Mouse (Mus musculus): ENCODE data around the gene Olfr1105. TPM values are rescaled to one million over a fixed set of nuclear protein-coding genes. Genes with fewer than 3 reads are reported as not detected.

Olfr1105 gene
- not detected in 2 replicates for polyA plus RNA-seq (2011; ENCODE audit: insufficient read length, low read depth, missing spikeins)

DNA sequence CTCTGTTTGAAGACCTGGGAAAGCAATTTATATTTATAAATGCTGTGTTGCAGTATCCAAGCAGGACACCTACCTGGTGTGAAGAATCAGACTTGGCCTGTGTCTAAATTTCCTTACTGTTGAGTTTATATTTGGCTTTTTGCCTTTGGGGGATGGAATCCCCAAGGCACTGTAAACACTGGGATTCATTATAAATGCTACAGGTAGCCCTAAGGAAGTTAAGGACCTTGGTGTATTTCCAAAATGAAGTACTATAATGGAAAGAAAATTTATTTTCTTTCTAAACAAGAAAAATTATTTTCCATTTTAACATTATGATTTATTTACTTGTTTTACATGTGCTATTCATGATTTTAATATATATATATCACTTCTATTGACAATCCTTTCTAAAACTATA is at the start of gene Olfr1105:
Olfr1105 (minus strand) TSS at position 101 of the 400 bp plus-strand sequence.
- TF ChIP-seq CTCF (IDR thresholded peaks at IDR 0.05; ENCODE audit: borderline replicate concordance, insufficient read depth, low read length) (no peak), POLR2A (IDR thresholded peaks at IDR 0.05; ENCODE audit: low read depth, low read length) (no peak)
- no peak within 1 kb of the TSS for H3K27ac ChIP-seq (ENCODE audit: insufficient read depth, low read length)
- H3K4me1 ChIP-seq (ENCODE audit: control insufficient read depth, insufficient read depth, low read length) = no peaks in the 10 kb centered on the region
- no peak within 1 kb of the TSS for H3K4me3 ChIP-seq (ENCODE audit: insufficient read depth, low read length)

DNA sequence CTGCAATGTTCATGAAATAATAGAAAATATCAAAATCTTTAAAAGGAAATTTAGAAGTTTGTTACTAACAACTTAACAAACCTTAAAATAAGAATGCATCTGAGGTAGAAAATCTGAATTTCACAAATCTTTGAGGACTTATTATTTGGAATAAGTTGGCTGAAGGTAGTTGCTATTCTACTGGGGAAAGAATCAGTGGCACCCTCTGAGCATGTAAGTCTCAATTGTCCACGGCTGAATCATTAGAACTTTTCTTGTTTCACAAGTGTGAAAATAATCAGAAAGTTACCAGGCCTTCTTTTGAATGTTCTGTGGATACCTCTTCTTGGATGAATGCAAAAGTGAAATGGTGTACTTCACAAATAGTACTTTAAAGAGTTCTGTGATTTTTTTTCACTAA is 39.4 kb upstream of the Olfr1105 start, which contains the start of gene Olfr1107:
Olfr1107 (minus strand) TSS at position 101 of the 400 bp plus-strand sequence.
- Histone ChIP-seq H3K4me1 (ENCODE audit: control insufficient read depth, insufficient read depth, low read length) (no peaks in the 10 kb centered on the region), H3K27ac (ENCODE audit: insufficient read depth, low read length) (no peak within 1 kb of the TSS), H3K4me3 (ENCODE audit: insufficient read depth, low read length) (no peak within 1 kb of the TSS)
- TF ChIP-seq POLR2A (IDR thresholded peaks at IDR 0.05; ENCODE audit: low read depth, low read length) (no peak), CTCF (IDR thresholded peaks at IDR 0.05; ENCODE audit: borderline replicate concordance, insufficient read depth, low read length) (no peak)

DNA sequence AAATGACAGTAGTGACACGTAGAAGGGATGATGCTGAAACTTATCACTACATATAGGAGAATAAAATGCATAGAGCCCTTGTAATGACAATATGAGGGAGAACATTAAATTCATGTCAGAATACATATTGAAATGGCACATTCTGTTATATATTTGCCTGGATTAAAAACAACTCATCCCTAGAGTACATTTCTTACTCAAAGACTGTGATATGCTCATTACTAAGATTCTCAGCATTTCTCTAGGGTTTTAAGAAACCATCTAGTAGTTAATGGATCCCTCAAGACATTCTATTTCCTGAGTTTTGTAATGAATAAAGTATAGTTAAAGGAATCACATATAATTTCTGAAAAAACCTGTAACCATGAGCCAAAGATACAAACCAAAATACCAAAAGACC is 15.8 kb upstream of the Olfr1105 start, which contains the start of gene Olfr1106:
Olfr1106 (minus strand) TSS at position 101 of the 400 bp plus-strand sequence.
- H3K4me1 ChIP-seq (ENCODE audit: control insufficient read depth, insufficient read depth, low read length) = no peaks in the 10 kb centered on the region
- H3K4me3 ChIP-seq (ENCODE audit: insufficient read depth, low read length) = no peak within 1 kb of the TSS
- no peak within 1 kb of the TSS for H3K27ac ChIP-seq (ENCODE audit: insufficient read depth, low read length)
- TF ChIP-seq CTCF (IDR thresholded peaks at IDR 0.05; ENCODE audit: borderline replicate concordance, insufficient read depth, low read length) (no peak), POLR2A (IDR thresholded peaks at IDR 0.05; ENCODE audit: low read depth, low read length) (no peak)

DNA sequence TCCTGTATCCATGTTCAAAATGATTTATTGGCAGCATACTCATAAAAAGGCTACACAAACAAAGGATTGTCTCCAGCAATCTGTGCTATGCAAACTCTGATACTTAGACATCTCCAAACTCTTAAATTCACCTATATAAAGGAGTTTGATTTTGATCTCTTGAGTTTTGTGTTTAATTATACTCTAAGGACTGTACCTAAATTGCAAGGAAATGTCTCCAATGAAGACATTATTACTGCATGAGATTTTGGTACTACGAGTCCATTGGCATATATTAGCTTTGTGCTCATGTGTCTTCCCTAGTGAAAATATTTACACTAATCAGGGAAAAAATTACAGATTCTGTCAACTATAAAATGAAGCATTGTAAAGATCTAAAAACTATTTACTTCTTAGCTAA is 9.4 kb downstream of the Olfr1105 start, which contains the start of gene Olfr1104:
Olfr1104 (minus strand) TSS at position 101 of the 400 bp plus-strand sequence.
- Histone ChIP-seq H3K27ac (ENCODE audit: insufficient read depth, low read length) (no peak within 1 kb of the TSS), H3K4me3 (ENCODE audit: insufficient read depth, low read length) (no peak within 1 kb of the TSS), H3K4me1 (ENCODE audit: control insufficient read depth, insufficient read depth, low read length) (no peaks in the 10 kb centered on the region)
- no peak for TF ChIP-seq POLR2A (IDR thresholded peaks at IDR 0.05; ENCODE audit: low read depth, low read length)
- no peak for TF ChIP-seq CTCF (IDR thresholded peaks at IDR 0.05; ENCODE audit: borderline replicate concordance, insufficient read depth, low read length)

DNA sequence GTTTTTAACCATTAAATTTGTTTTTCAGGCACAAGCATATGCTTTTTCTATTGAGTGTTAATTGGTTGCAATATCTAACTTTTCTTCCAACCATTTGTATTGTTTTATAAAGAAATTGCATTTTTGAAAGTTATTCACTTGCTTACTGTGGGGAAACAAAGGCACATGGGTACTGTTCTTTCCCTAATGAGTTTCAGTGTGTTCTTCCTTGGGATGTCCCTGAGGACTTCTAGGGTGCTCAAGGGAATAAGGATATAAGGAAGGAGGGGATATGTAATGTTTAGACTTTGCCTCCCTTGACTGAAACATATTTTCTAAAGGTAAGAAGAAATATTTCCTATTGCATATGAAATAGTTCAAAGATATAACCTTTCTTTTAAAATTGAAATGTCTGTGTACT is 38.2 kb downstream of the Olfr1105 start, which contains the start of gene Olfr1102:
Olfr1102 (plus strand) TSS at position 301 of the 400 bp plus-strand sequence.
- Histone ChIP-seq H3K27ac (ENCODE audit: insufficient read depth, low read length) (no peak within 1 kb of the TSS), H3K4me3 (ENCODE audit: insufficient read depth, low read length) (no peak within 1 kb of the TSS), H3K4me1 (ENCODE audit: control insufficient read depth, insufficient read depth, low read length) (no peaks in the 10 kb centered on the region)
- TF ChIP-seq CTCF (IDR thresholded peaks at IDR 0.05; ENCODE audit: borderline replicate concordance, insufficient read depth, low read length) (no peak), POLR2A (IDR thresholded peaks at IDR 0.05; ENCODE audit: low read depth, low read length) (no peak)

DNA sequence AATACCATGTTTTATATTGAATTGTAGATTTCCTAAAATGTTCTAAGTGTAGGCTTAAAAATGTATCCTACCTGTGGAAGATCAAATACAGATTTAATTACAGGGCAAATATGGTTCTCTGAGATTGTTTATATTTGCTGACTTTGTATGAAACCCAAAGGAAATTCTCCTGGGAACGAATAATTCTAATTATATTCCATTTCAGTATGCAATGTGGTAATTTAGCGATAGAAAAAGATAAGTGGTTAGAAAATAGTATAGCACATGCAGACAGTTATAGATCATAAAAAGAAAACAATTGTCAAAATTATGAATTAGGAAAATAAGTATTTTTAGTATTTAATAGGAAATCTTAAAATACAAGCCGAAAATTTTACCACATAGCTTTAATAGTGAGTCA is 45.2 kb downstream of the Olfr1105 start, which contains the start of gene Olfr1101:
Olfr1101 (minus strand) TSS at position 101 of the 400 bp plus-strand sequence.
- no peak for TF ChIP-seq POLR2A (IDR thresholded peaks at IDR 0.05; ENCODE audit: low read depth, low read length)
- TF ChIP-seq CTCF (IDR thresholded peaks at IDR 0.05; ENCODE audit: borderline replicate concordance, insufficient read depth, low read length) = no peak
- H3K4me3 ChIP-seq (ENCODE audit: insufficient read depth, low read length) = no peak within 1 kb of the TSS

More for the DNA sequence above, 45.2 kb downstream of the Olfr1105 start, which contains the start of gene Olfr1101:
- no peaks in the 10 kb centered on the region for H3K4me1 ChIP-seq (ENCODE audit: control insufficient read depth, insufficient read depth, low read length)
- H3K27ac ChIP-seq (ENCODE audit: insufficient read depth, low read length) = no peak within 1 kb of the TSS

Other genes starting within 250 kb of the Olfr1105 start
- gene Olfr141, start 226.5 kb downstream of the Olfr1105 start, polyA plus RNA-seq (2011; ENCODE audit: insufficient read length, low read depth, missing spikeins) = not detected in 2 replicates
- not detected in 2 replicates for gene Olfr1094, start 211.9 kb downstream of the Olfr1105 start, polyA plus RNA-seq (2011; ENCODE audit: insufficient read length, low read depth, missing spikeins)
- gene Olfr1095, start 184.8 kb downstream of the Olfr1105 start, polyA plus RNA-seq (2011; ENCODE audit: insufficient read length, low read depth, missing spikeins) = not detected in 2 replicates
- not detected in 2 replicates for gene Gm13723, start 161.7 kb downstream of the Olfr1105 start, polyA plus RNA-seq (2011; ENCODE audit: insufficient read length, low read depth, missing spikeins)
- gene Olfr1097, start 144.3 kb downstream of the Olfr1105 start, polyA plus RNA-seq (2011; ENCODE audit: insufficient read length, low read depth, missing spikeins) = not detected in 2 replicates
- gene Olfr1098, start 112.0 kb downstream of the Olfr1105 start, polyA plus RNA-seq (2011; ENCODE audit: insufficient read length, low read depth, missing spikeins) = not detected in 2 replicates
- gene Olfr1099, start 75.8 kb downstream of the Olfr1105 start, polyA plus RNA-seq (2011; ENCODE audit: insufficient read length, low read depth, missing spikeins) = not detected in 2 replicates
- gene Olfr1100, start 56.6 kb downstream of the Olfr1105 start, polyA plus RNA-seq (2011; ENCODE audit: insufficient read length, low read depth, missing spikeins) = not detected in 2 replicates
- not detected in 2 replicates for gene Olfr1101, start 45.3 kb downstream of the Olfr1105 start, polyA plus RNA-seq (2011; ENCODE audit: insufficient read length, low read depth, missing spikeins)
- not detected in 2 replicates for gene Olfr1102, start 38.1 kb downstream of the Olfr1105 start, polyA plus RNA-seq (2011; ENCODE audit: insufficient read length, low read depth, missing spikeins)
- gene Olfr1104, start 9.5 kb downstream of the Olfr1105 start, polyA plus RNA-seq (2011; ENCODE audit: insufficient read length, low read depth, missing spikeins) = not detected in 2 replicates
- not detected in 2 replicates for gene Olfr1106, start 15.7 kb upstream of the Olfr1105 start, polyA plus RNA-seq (2011; ENCODE audit: insufficient read length, low read depth, missing spikeins)
- not detected in 2 replicates for gene Olfr1107, start 39.3 kb upstream of the Olfr1105 start, polyA plus RNA-seq (2011; ENCODE audit: insufficient read length, low read depth, missing spikeins)
- gene Olfr1109, start 59.5 kb upstream of the Olfr1105 start, polyA plus RNA-seq (2011; ENCODE audit: insufficient read length, low read depth, missing spikeins) = not detected in 2 replicates
- not detected in 2 replicates for gene Olfr259, start 78.0 kb upstream of the Olfr1105 start, polyA plus RNA-seq (2011; ENCODE audit: insufficient read length, low read depth, missing spikeins)
- not detected in 2 replicates for gene Olfr1110, start 103.8 kb upstream of the Olfr1105 start, polyA plus RNA-seq (2011; ENCODE audit: insufficient read length, low read depth, missing spikeins)
- not detected in 2 replicates for gene Olfr1111, start 116.1 kb upstream of the Olfr1105 start, polyA plus RNA-seq (2011; ENCODE audit: insufficient read length, low read depth, missing spikeins)
- gene Olfr1112, start 151.3 kb upstream of the Olfr1105 start, polyA plus RNA-seq (2011; ENCODE audit: insufficient read length, low read depth, missing spikeins) = not detected in 2 replicates
- not detected in 2 replicates for gene Olfr1113, start 172.4 kb upstream of the Olfr1105 start, polyA plus RNA-seq (2011; ENCODE audit: insufficient read length, low read depth, missing spikeins)
- not detected in 2 replicates for gene Olfr1115, start 211.5 kb upstream of the Olfr1105 start, polyA plus RNA-seq (2011; ENCODE audit: insufficient read length, low read depth, missing spikeins)
- not detected in 2 replicates for gene Olfr1116, start 231.0 kb upstream of the Olfr1105 start, polyA plus RNA-seq (2011; ENCODE audit: insufficient read length, low read depth, missing spikeins)

All from embryonic fibroblast, embryonic 13.5 days (primary cell).